Mouse (Mus musculus) bone marrow, adult 2 months (tissue): ENCODE measurements around the gene Naa35.

Experiments
- CTCF ChIP-seq: fragments of 200-500 bp; IDR thresholded peaks from 2 replicates; pipeline ENCODE4 v1.5.1; 2011; ENCODE audit warnings: low read length, control low read depth; ENCODE audit not compliant: control insufficient read depth, insufficient read depth
- POLR2A ChIP-seq: fragments of 200-500 bp; IDR thresholded peaks from 2 replicates; pipeline ENCODE4 v1.6.1; 2011; ENCODE audit warnings: low read depth, mild to moderate bottlenecking, control low read depth, low read length, borderline replicate concordance; ENCODE audit not compliant: control insufficient read depth

DNA sequence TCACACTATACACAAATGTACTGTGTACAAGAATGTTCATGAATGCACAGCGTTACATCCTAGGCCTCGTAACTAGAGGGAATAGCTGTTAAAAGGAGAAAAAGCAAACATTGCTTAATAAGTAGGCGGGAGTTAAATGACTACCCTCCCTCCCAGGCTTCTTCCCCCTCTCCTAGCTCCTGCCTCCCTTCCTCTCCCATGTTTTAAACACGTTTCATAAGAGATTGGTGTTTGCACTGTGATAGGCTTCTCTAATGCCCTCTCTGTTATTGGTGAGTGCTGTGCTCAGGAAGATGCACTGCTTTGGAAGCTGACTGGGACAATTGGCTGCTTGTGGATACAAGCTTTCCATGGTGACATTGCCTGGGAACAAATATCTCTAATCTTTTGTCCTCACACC lies 30.5 kb downstream of the Naa35 start:
- TF ChIP-seq CTCF (no peak), POLR2A (no peak)
